Mouse (Mus musculus) lung, adult 2 months (tissue): Measurements from ENCODE around the gene Dennd2c. TPM values are rescaled to one million over a fixed set of nuclear protein-coding genes. Genes with fewer than 3 reads are reported as not detected.
"Not testable (repeated sequence)": the region's sequence is repeated elsewhere in the genome, so short reads cannot be mapped to it uniquely, and the experiment has no call there.

ENCODE experiments used
- DNase-seq: peaks from one replicate; pipeline ENCODE4 v3.0.0; 2022
- H3K4me1 ChIP-seq: fragments of 200-500 bp; 2 replicates; pipeline ENCODE4 v1.6.1; 2011; ENCODE audit warnings: low read length; ENCODE audit not compliant: control insufficient read depth, insufficient read depth
- H3K4me3 ChIP-seq: fragments of 200-500 bp; replicated peaks from 2 replicates; pipeline ENCODE3; 2011; ENCODE audit warnings: low read depth, mild to moderate bottlenecking, control low read depth, low read length; ENCODE audit errors: extremely low read depth
- CTCF ChIP-seq: fragments of 200-500 bp; IDR thresholded peaks from 2 replicates; pipeline ENCODE4 v1.5.1; 2011; ENCODE audit warnings: mild to moderate bottlenecking, low read length, control low read depth; ENCODE audit not compliant: insufficient read depth
- POLR2A ChIP-seq: fragments of 200-500 bp; IDR thresholded peaks from 2 replicates; pipeline ENCODE4 v1.6.1; 2011; ENCODE audit warnings: low read depth, mild to moderate bottlenecking, control low read depth, low read length, borderline replicate concordance; ENCODE audit errors: extremely low read depth
- WGBS: fragments of 180-500 bp; shearing (Covaris S2); methylation state at CpG from one replicate; pipeline ENCODE4 v1.1.7; 2018; 5-methylcytosine and 5-hydroxymethylcytosine counted together
- polyA plus RNA-seq: library from polyadenylated mRNA; depleted of rRNA; stranded (reverse); fragments of >200 nt; gene quantifications from 2 replicates; pipeline ENCODE4 v1.2.3, GENCODE M21; 2012

Dennd2c gene
- polyA plus RNA-seq, 1 experiment, result 3.7 TPM

- 96% methylated on average over 10 of the region's 10 CpGs for WGBS
- DNase-seq, result no peak
- no peak overlapping the region for H3K4me3 ChIP-seq
- TF ChIP-seq CTCF, result no peak
- TF ChIP-seq POLR2A, result no peak
- H3K4me1 ChIP-seq, result peaks cover 10% of the 10 kb centered on the region
These were observed 30.7 kb downstream of the Dennd2c start for GRCm38 (mm10) chr3:103133098-103133497.

DNA sequence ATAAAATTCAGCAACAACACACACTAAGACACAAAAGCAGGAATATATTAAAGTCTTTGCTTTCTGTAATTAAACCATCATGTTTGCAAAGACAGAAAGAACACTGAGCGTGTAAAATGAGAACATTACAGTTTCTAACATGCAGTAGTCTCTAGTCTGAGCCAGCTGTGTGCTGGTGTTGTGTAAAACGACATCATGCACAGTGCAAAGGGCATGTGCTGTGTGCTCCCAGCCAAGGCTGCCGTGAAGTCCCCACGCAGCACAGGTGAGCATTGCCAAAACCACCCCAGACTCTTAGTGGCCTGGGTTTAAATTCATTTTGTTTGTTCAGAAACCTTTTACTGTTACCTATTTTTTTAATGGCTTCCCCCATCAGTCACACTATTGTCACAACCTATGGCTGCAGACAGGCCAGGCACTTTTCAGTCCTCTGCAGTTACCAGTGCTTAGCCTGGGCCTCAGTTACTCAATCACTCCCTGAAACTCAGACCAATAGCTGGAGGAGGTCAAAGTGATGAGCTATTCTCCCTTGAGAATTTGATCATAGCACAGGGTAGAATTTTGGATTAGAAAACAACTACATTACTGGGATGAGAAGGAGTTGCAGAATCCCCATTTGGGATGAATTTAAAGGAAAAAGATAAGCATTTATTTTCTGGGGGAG is 34.1 kb downstream of the Dennd2c start:
- no peak for DNase-seq
- 77% methylated on average over 4 of the region's 4 CpGs for WGBS
- TF ChIP-seq POLR2A, result no peak
- no peak for TF ChIP-seq CTCF
- H3K4me3 ChIP-seq, result no peak overlapping the region
- H3K4me1 ChIP-seq, result peaks cover 5% of the 10 kb centered on the region

DNA sequence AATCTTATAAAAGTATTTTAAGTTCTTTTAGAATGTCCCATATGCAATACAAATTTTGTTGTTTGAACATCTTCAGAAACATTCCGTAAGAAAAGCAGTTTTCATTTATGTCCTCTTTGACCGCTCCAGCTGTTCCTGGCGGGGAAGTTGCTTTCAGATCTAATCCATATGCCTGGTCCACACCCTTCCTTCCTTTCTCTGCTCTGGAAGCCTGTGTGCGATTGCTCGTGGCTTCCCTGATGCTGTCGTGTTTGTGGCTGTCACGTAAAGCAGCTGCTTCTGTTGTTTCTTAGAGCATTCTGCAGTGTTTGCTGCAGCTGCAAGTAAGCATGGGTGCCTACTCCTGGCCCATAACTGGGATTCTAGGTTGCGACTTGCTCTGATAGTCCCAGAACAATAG is 36.6 kb downstream of the Dennd2c start:
- TF ChIP-seq CTCF (no peak), POLR2A (peak; percentile 25; the same call in 1 of the 2 replicates)
- H3K4me3 ChIP-seq, result peak overlapping the region; percentile 4
- WGBS, result 34% methylated on average over 8 of the region's 8 CpGs
- H3K4me1 ChIP-seq, result peaks cover 5% of the 10 kb centered on the region
- DNase-seq, result no peak

- H3K4me1 ChIP-seq, DNase-seq: not testable (repeated sequence)
- peak overlapping the region; percentile 13 for H3K4me3 ChIP-seq
- peak; percentile 19; the same call in 1 of the 2 replicates for TF ChIP-seq POLR2A
- 32% methylated on average over 11 of the region's 11 CpGs for WGBS
These were observed 37.9 kb downstream of the Dennd2c start for GRCm38 (mm10) chr3:103140095-103140838.

DNA sequence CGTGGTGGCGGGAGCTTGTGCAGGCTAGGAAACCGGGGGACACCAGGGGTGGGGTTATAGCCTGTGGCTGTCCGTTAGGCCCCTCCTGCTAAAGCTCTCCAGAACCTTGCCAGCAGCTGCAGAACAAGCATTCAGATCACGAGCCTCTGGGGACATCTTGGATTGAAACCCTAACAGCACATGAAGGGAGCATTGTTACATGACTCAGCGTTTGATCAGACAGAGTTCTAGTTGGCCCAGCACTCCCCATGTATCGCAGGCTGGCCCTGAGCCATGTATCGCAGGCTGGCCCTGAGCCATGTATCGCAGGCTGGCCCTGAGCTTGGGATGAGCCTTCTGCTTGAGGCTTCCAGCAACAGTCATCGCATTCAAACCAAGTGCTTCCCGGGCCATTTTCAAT is 38.9 kb downstream of the Dennd2c start:
- H3K4me3 ChIP-seq, result no peak overlapping the region
- TF ChIP-seq POLR2A (no peak), CTCF (no peak)
- no peak for DNase-seq
- H3K4me1 ChIP-seq, result peaks cover 5% of the 10 kb centered on the region
- WGBS, result 66% methylated on average over 11 of the region's 11 CpGs

GRCm38 (mm10) chr3:103142366-103142765 is 40.0 kb downstream of the Dennd2c start:
- H3K4me3 ChIP-seq, result no peak overlapping the region
- DNase-seq, result no peak
- 88% methylated on average over 10 of the region's 10 CpGs for whole genome bisulfite sequencing
- TF ChIP-seq CTCF (no peak), POLR2A (no peak)
- H3K4me1 ChIP-seq, result peaks cover 5% of the 10 kb centered on the region

DNA sequence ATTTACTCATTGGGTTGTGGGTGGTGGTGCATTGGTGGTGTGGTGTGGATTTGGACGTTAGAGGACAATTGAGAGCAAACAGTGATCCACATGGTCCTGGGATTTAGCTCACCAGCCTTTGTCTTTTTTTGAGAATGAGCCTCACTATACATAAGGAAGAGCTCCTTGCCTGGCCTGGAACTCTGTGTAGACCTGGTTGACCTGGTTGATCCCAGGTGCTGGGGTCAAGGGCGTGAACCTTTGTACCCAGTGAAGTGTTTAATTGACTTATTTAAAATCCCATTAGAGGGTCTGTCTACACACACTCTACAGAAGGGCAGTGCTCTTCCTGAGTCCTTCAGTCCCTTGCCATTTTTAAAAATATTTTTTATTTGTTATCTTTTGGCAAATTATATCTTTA is 42.9 kb downstream of the Dennd2c start:
- 74% methylated on average over 2 of the region's 2 CpGs for WGBS
- no peak for DNase-seq
- TF ChIP-seq CTCF, result no peak
- H3K4me1 ChIP-seq, result no peaks in the 10 kb centered on the region
- H3K4me3 ChIP-seq, result no peak overlapping the region

- DNase-seq, result no peak
- H3K4me1 ChIP-seq, result no peaks in the 10 kb centered on the region
- 89% methylated on average over 4 of the region's 4 CpGs for WGBS
- no peak for TF ChIP-seq POLR2A
- TF ChIP-seq CTCF, result no peak
- H3K4me3 ChIP-seq, result no peak overlapping the region
These were observed 43.4 kb downstream of the Dennd2c start for GRCm38 (mm10) chr3:103145791-103146190.

DNA sequence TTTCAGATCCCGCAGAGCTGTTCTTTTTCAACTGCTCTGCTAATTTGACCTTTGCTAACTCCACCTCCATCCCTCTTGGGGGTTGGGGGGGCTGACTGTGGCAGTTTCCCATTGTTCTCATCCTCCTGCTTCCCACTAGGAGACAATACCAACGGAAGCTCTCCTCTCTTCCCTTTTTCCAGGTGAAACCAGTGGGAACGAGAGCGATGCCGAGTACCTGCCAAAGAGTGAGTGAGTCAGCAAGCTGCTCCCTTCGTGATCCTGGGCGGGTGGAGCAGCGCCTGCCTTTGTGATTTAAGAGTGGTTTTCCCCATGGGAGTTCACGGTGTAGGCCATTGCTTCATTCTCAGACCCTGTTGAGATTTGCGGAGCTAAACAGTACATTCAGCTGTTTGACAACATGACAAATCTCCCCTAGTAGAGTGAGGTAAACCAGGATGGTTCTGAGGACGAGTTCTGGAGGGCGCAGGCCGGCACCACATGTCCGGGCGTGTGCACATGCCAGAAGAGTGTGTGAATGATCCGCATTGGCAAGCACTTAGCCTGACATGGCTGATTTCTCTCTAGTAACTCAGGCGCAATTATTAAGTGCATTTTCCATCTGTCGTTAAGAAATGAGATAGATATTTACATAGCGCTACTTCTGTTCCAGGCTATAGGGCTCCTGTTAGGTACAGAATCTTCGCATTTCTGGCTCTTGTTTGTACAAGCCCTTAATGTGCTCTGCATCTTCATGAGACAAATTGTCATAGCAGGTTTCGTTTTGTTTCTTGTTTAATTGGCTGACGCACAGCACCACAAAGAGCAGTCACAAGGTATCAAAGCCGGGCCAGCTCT is 44.1 kb downstream of the Dennd2c start:
- Histone ChIP-seq H3K4me3 (no peak overlapping the region), H3K4me1 (no peaks in the 10 kb centered on the region)
- DNase-seq, result no peak
- TF ChIP-seq CTCF, result no peak
- TF ChIP-seq POLR2A, result no peak
- WGBS, result 74% methylated on average over 23 of the region's 23 CpGs
